Mouse (Mus musculus) embryonic fibroblast, embryonic 13.5 days (primary cell): Measurements from ENCODE around the gene Tatdn2.

Experiments
- CTCF ChIP-seq: IDR thresholded peaks from 2 replicates; pipeline ENCODE4 v1.5.1; 2011; ENCODE audit warnings: mild to moderate bottlenecking, control low read depth, low read length, moderate library complexity, borderline replicate concordance; ENCODE audit not compliant: insufficient read depth
- POLR2A ChIP-seq: IDR thresholded peaks from 2 replicates; pipeline ENCODE4 v1.6.1; 2011; ENCODE audit warnings: low read depth, mild to moderate bottlenecking, control low read depth, low read length, moderate library complexity

- TF ChIP-seq POLR2A (no peak), CTCF (no peak)
These were observed 51.5 kb downstream of the Tatdn2 start for GRCm38 (mm10) chr6:113748351-113748750.
